Mouse (Mus musculus): ENCODE data around the gene Cxcr5. TPM values are rescaled to one million over a fixed set of nuclear protein-coding genes. Genes with fewer than 3 reads are reported as not detected.

The Cxcr5 gene
- polyA plus RNA-seq, 1 experiment from 2014 or later: not detected

DNA sequence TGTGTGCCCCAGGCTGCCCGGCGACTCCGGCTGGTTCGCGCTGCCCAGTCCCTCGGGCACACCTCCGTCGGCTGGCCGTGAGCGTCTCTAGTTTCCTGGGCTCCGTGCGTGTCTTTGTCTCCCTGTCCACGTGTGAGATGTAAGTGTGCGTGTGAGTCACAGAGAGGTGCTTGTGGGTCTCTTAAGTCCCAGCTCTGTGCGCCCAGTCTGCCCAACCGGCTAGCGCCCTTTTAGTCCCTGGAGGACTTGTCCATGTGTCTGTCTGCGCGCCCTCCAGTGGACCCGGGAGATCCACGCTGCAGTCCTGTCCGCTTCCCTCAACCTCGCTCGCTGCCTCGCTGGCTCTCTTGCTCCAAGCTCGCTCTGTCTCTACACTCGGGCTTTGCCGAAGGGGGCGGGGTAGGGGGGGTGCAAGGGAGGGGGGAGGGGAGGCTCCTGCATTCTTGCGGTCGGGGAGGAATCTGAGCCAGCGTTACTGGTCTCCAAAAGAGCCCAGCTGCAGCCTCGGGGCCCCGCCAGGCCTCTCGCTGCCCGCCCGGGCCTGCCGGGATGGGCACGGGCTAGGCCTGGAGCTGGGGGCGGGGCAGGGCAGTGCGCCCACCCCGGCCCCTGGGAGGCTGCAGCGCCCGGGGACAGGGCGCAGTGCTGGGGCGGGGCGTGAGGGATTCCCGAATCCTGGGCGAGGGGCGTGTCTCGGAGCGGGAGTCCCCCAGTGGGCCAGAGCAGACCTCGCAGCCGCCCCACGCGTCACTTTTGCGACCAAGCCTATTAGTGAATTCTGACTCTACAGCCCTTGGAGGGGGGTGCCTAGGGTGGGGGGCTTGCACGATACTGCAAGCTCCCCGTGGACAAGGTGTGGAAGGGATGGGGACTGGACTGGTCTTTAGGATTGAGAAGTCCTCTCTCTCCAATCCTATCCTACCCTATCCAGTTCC lies 63.0 kb downstream of the Cxcr5 start:
- H3K27me3 ChIP-seq: no peaks in the 10 kb centered on the region
- H3K27ac ChIP-seq: peak overlapping the region; percentile 98
- H3K36me3 ChIP-seq: peaks cover 37% of the 10 kb centered on the region
- H3K4me1 ChIP-seq (replicated peaks): peaks cover 83% of the 10 kb centered on the region
- ATAC-seq (ENCODE audit: insufficient number of reproducible peaks, insufficient read depth, low FRiP score, low TSS enrichment, low read depth): peak; percentile 71
- H3K4me3 ChIP-seq (replicated peaks): peak overlapping the region; percentile 49
- no peaks in the 10 kb centered on the region for H3K9me3 ChIP-seq
- peak overlapping the region; percentile 89 for H3K4me2 ChIP-seq
- WGBS: under 1% methylated on average over 56 of the region's 59 CpGs
- H3K9ac ChIP-seq (replicated peaks): peak overlapping the region; percentile 66

DNA sequence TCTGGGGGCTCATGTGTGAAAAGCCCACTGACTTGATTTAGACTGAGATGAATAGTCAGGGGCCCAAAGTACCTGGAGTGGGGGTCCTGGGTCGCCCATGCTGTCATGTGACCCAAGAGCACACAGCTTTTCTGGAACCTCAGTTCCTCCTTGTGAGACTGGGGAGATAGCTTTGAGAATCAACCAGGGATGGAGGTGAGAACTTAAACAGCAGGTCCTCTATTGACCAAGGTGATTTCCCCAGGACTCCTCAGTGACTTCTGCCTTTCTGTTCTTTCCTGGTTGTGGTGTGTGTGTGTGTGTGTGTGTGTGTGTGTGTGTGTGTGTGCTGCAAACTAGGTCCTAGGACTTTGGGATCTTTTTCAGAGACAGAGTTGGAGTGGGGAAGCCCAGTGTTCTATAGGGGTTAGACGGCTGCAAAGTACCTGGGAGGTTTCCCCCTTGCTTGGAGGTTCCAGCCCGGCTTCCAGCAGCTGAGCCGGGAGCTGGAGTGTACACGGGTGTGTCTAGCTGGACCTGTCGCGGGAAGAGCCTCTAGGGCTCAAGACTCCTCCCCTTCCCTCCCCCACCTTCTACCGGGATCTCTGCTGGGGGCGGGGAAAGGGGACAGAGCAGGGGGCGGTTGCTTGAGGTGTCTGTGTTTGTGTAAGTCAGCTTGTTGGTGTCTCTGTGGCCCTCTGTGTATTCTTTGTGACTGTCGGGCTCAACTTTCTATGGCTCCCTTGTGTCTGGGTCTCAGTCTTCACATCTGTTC lies 63.9 kb downstream of the Cxcr5 start:
- Histone ChIP-seq H3K4me2 (peak overlapping the region; percentile 89), H3K27me3 (no peaks in the 10 kb centered on the region), H3K9ac (replicated peaks) (peak overlapping the region; percentile 66), H3K9me3 (no peaks in the 10 kb centered on the region), H3K4me1 (replicated peaks) (peaks cover 92% of the 10 kb centered on the region), H3K36me3 (peaks cover 28% of the 10 kb centered on the region), H3K4me3 (replicated peaks) (peak overlapping the region; percentile 49), H3K27ac (peak overlapping the region; percentile 98)
- no peak for ATAC-seq (ENCODE audit: insufficient number of reproducible peaks, insufficient read depth, low FRiP score, low TSS enrichment, low read depth)
- 1% methylated on average over 11 of the region's 11 CpGs for WGBS

DNA sequence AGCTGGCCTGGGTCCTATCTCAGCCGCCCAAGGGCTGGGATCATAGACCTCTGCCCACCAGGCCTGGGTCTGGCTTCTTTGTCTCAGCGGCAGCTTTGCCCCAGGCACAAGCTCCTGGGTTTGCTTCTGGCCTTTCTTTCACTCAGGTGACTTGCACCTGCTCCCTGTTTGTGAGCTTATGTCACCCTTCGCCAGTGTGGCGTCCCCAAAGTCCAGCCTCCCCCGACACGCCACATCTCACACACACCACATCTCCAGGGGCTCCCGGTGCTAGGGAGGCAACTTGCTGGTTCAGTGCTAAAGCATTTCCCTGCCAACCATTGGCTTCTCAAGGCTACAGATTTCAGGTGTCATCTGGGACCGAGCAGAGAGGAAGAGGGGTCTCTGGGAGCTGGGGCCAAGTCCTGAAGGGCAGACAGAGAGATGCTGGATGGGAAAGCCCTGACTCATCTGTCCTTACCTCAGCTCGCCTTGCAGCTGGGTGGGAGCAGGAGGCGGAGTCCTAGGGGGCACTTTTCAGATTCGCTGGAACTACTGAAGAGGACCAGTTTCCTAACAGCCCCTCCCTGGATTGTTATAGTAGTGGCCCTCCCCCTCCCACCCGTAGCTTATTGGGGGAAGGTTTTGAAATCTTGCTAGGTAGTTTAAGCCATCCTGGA lies 64.7 kb downstream of the Cxcr5 start:
- H3K9me3 ChIP-seq: no peaks in the 10 kb centered on the region
- ATAC-seq (ENCODE audit: insufficient number of reproducible peaks, insufficient read depth, low FRiP score, low TSS enrichment, low read depth): no peak
- H3K9ac ChIP-seq (replicated peaks): peak overlapping the region; percentile 40
- H3K4me2 ChIP-seq: peak overlapping the region; percentile 4
- H3K27ac ChIP-seq: peak overlapping the region; percentile 98
- H3K4me1 ChIP-seq (replicated peaks): peaks cover 96% of the 10 kb centered on the region
- peaks cover 23% of the 10 kb centered on the region for H3K36me3 ChIP-seq
- H3K4me3 ChIP-seq (replicated peaks): no peak overlapping the region
- 50% methylated on average over 12 of the region's 12 CpGs for WGBS
- H3K27me3 ChIP-seq: no peaks in the 10 kb centered on the region

DNA sequence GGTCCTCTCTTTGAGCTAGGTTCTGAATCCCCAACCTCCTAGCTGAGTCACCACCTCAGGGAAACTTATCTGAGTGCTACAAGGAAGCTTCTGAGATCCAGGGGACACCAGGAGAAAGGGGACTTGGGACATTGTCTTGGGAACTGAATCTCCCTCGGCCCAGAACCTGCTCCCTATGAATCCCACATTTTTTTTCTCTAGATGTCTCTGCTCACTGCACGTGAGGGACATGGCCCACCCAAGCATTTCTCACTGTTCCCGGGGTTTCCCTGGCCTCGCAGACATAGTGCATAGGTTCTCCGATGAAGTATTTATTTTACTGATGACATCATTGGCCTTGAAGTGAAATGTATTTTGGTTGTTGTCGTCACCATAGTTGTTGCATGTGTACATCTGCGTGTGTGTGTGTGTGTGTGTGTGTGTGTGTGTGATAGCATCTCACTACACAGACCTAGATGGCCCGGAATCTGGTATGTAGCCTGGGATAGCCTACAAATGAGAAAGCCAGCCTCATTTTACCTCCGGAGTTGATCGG lies 65.8 kb downstream of the Cxcr5 start:
- ATAC-seq (ENCODE audit: insufficient number of reproducible peaks, insufficient read depth, low FRiP score, low TSS enrichment, low read depth): no peak
- WGBS: 84% methylated on average over 10 of the region's 10 CpGs
- Histone ChIP-seq H3K9me3 (no peaks in the 10 kb centered on the region), H3K4me1 (replicated peaks) (peaks cover 96% of the 10 kb centered on the region), H3K27me3 (no peaks in the 10 kb centered on the region), H3K9ac (replicated peaks) (no peak overlapping the region), H3K4me3 (replicated peaks) (no peak overlapping the region), H3K27ac (peak overlapping the region; percentile 98; the same call in 1 of the 2 replicates), H3K36me3 (peaks cover 14% of the 10 kb centered on the region), H3K4me2 (no peak overlapping the region)

DNA sequence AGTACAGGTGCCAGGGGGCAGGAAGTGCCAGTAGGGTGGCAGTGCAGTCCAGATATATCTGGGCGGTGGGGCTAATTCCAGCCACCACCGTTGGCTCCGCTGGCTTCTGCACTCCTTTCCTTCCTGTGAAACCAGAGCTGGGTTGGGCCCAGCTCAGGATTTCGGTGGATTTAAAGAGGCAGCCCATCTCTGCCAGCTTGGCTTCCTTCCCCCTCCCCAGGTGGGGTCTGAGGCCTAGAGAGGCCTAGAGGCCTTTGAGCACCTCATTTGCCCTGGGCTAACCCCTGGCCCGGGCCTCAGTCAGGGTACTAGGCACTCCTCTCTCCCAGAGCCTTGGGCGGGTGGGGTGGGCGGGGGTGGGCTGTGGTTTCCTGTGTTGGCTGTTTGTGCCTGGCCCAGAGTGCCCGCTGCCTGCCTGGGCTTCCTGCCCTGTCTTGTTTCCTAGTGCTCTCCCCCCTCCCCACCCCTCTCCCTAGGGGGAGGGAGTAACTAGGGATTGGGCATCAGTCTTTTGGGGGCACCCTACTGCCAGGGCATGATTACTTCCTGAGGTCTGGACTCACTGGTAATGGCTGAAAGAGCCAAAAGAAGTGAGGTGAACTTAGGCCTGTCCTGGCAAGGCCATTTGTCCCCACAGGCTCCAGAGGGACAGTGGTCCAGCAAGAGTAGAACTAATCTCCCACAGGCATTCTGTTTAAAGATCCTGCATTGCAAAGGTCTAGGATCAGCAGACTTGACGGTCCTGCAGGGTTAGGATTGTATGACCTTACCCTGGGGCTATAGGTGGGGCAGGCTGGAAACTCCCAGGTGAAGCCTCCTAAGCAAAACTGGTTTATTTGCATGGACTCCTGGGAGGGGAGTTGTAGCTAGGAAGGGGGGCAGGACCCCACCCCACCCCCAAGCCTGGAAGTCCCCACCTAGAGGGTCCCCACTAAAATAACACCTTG lies 66.5 kb downstream of the Cxcr5 start:
- WGBS: 28% methylated on average over 9 of the region's 9 CpGs
- Histone ChIP-seq H3K36me3 (peaks cover 10% of the 10 kb centered on the region; the same call in 1 of the 2 replicates), H3K27ac (peak overlapping the region; percentile 79), H3K4me3 (replicated peaks) (no peak overlapping the region; the same call in 1 of the 2 replicates), H3K4me2 (peak overlapping the region; percentile 44), H3K4me1 (replicated peaks) (peaks cover 96% of the 10 kb centered on the region), H3K27me3 (no peaks in the 10 kb centered on the region), H3K9me3 (no peaks in the 10 kb centered on the region), H3K9ac (replicated peaks) (peak overlapping the region; percentile 40; the same call in 1 of the 2 replicates)
- ATAC-seq (ENCODE audit: insufficient number of reproducible peaks, insufficient read depth, low FRiP score, low TSS enrichment, low read depth): no peak

DNA sequence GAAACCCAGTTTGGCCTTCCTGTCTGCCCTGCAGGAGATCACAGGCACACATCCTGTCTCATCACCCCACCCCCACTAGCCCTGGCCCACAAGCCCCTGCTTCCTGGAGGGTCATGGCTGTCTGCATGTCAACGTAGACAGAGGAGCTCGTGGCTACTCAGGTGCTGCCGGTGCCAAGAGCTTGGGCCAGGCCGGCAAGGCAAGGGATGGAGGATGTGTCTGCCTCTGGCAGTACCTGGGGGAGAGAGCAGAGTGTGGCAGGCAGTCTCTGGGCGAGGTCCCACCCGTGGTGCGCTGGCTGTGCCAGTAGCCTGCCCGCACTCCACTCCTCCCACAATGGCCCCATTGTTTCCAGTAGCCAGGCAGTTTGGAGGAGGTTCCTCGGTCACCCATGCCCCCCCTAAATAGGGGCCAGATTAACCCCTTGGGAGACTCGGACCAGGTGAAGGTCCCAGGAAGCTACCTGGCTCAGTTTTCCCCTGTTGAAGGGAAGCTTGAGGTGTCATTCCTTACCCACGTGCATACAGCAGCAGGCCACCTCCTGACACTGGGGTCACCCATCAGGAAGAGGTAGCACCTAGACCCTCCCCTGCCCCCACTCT lies 67.3 kb downstream of the Cxcr5 start:
- Histone ChIP-seq H3K36me3 (peaks cover 10% of the 10 kb centered on the region; the same call in 1 of the 2 replicates), H3K27me3 (no peaks in the 10 kb centered on the region), H3K9ac (replicated peaks) (peak overlapping the region; percentile 40), H3K4me1 (replicated peaks) (peaks cover 96% of the 10 kb centered on the region), H3K27ac (peak overlapping the region; percentile 79), H3K9me3 (no peaks in the 10 kb centered on the region), H3K4me3 (replicated peaks) (no peak overlapping the region; the same call in 1 of the 2 replicates), H3K4me2 (peak overlapping the region; percentile 44)
- WGBS: 23% methylated on average over 11 of the region's 11 CpGs
- no peak for ATAC-seq (ENCODE audit: insufficient number of reproducible peaks, insufficient read depth, low FRiP score, low TSS enrichment, low read depth)

DNA sequence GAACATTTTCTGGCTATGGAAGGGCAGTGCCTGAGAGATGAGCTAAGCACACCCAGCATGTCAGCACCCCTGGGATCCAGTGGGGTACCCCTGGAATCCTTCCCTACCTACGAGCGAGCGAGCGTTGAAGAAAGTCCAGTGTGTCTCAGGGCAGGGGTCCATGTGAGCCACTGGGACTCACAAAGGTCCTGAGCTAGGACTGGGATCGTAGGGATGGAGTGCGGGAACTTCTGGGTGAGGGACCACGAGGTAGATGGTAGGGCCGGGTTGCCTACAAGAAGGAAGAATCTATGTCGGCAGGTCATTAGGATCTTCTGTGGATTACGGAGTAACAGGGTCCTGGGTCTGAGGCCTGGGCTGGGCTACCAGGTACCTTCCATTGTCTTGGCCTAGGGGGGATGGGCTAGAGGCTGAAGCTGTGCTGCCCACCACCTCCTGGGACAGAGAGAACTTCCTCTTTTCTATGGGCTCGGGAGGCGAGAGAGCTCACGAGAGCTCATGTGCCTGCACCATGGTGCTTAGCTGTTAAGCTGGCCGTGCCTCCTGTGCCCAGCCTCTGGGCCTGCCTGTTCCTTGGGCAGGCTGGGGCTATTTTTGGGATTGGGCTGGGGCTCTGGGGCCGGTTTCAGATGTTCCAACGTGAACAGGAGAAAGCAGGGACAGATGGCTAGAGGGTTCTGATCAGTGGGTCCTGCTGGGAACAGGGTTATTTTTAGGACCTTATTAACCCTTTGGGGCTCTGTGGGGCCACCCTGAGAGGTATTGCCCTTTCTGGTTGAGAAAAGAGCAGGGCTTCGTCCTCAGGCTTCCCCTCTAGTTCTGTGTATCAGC lies 68.8 kb downstream of the Cxcr5 start:
- H3K27me3 ChIP-seq: no peaks in the 10 kb centered on the region
- no peak overlapping the region for H3K4me3 ChIP-seq (replicated peaks)
- no peak overlapping the region for H3K9ac ChIP-seq (replicated peaks)
- ATAC-seq (ENCODE audit: insufficient number of reproducible peaks, insufficient read depth, low FRiP score, low TSS enrichment, low read depth): no peak
- peak overlapping the region; percentile 57 for H3K27ac ChIP-seq
- no peaks in the 10 kb centered on the region for H3K9me3 ChIP-seq
- H3K4me1 ChIP-seq (replicated peaks): peaks cover 99% of the 10 kb centered on the region
- peak overlapping the region; percentile 4; the same call in 1 of the 2 replicates for H3K4me2 ChIP-seq
- WGBS: 67% methylated on average over 17 of the region's 17 CpGs
- H3K36me3 ChIP-seq: peaks cover 10% of the 10 kb centered on the region; the same call in 1 of the 2 replicates

DNA sequence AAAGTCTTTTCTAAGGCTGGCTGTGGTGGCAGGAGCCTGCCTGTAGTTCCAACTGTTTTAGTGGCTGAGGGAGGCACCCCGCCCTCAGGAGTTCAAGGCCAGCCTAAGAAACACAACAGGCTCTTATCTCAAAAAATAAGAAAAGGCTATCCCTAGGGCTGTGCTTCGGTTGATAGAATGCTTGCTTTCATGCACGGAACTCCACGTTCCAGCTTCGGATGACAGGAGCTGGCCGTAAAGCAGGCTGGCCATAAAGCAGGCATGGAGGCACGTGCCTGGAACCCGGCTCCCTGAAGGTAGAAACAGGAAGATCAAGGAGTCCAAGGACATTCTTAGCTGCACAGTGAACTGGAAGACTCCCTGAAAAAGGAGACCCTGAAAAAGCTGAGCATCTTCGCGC lies 70.3 kb downstream of the Cxcr5 start:
- ATAC-seq (ENCODE audit: insufficient number of reproducible peaks, insufficient read depth, low FRiP score, low TSS enrichment, low read depth): no peak
- Histone ChIP-seq H3K36me3 (peaks cover 5% of the 10 kb centered on the region; the same call in 1 of the 2 replicates), H3K27ac (peak overlapping the region; percentile 73; the same call in 1 of the 2 replicates), H3K4me2 (no peak overlapping the region), H3K4me1 (replicated peaks) (peaks cover 99% of the 10 kb centered on the region), H3K27me3 (no peaks in the 10 kb centered on the region), H3K4me3 (replicated peaks) (no peak overlapping the region), H3K9ac (replicated peaks) (no peak overlapping the region), H3K9me3 (no peaks in the 10 kb centered on the region)
- WGBS: 48% methylated on average over 10 of the region's 10 CpGs

Data from limb, embryonic 12.5 days (tissue).